Mouse (Mus musculus) midbrain, embryonic 11.5 days (tissue): ENCODE data around the gene Tmc8. TPM values are rescaled to one million over a fixed set of nuclear protein-coding genes. Genes with fewer than 3 reads are reported as not detected.

Experiments
- ATAC-seq: fragments of 200-750 bp; cut with Nextera tagmentation; 2 replicates; pipeline ENCODE4 v1.8.0; 2017; ENCODE audit warnings: moderate TSS enrichment, moderate library complexity; ENCODE audit not compliant: low FRiP score
- DNase-seq: peaks from one replicate; pipeline ENCODE4 v3.0.0; 2015; ENCODE audit warnings: low spot score; ENCODE audit errors: missing footprints
- H3K27ac ChIP-seq: fragments of 300-500 bp; sonication (generic); 2 replicates; pipeline ENCODE4 v1.5.1; 2014; ENCODE audit warnings: low read depth, low read length
- H3K27me3 ChIP-seq: fragments of 300-500 bp; sonication (generic); 2 replicates; pipeline ENCODE4 v1.6.1; 2014; ENCODE audit warnings: mild to moderate bottlenecking, low read length, moderate library complexity, mixed read lengths; ENCODE audit not compliant: control insufficient read depth, insufficient read depth
- H3K36me3 ChIP-seq: fragments of 300-500 bp; sonication (generic); 2 replicates; pipeline ENCODE4 v1.6.1; 2014; ENCODE audit warnings: mild to moderate bottlenecking, low read length, moderate library complexity, mixed read lengths; ENCODE audit not compliant: control insufficient read depth, insufficient read depth
- H3K4me1 ChIP-seq: fragments of 300-500 bp; sonication (generic); 2 replicates; pipeline ENCODE4 v1.6.1; 2014; ENCODE audit warnings: low read length; ENCODE audit not compliant: control insufficient read depth, insufficient read depth
- H3K4me2 ChIP-seq: fragments of 300-500 bp; sonication (generic); 2 replicates; pipeline ENCODE4 v1.6.1; 2014; ENCODE audit warnings: mild to moderate bottlenecking, moderate library complexity
- H3K4me3 ChIP-seq: fragments of 300-500 bp; sonication (generic); 2 replicates; pipeline ENCODE4 v1.5.1; 2014; ENCODE audit warnings: low read depth, low read length
- H3K9ac ChIP-seq: fragments of 300-500 bp; sonication (generic); 2 replicates; pipeline ENCODE4 v1.6.1; 2014; ENCODE audit warnings: low read length
- H3K9me3 ChIP-seq: fragments of 300-500 bp; sonication (generic); 2 replicates; pipeline ENCODE4 v1.6.1; 2016; ENCODE audit warnings: low read length; ENCODE audit not compliant: control insufficient read depth
- WGBS: fragments of 180-500 bp; shearing (Covaris S2); extraction: QIAGEN DNeasy Blood & Tissue Kit; methylation state at CpG from one replicate; pipeline ENCODE4 v1.1.7; 2014; 5-methylcytosine and 5-hydroxymethylcytosine counted together
- polyA plus RNA-seq: library from polyadenylated mRNA; unstranded; fragments of >200 nt; fragmentation: Nextera tagmentation; extraction: Ambion mirVana; gene quantifications from 2 replicates; pipeline ENCODE4 v1.2.1, GENCODE M21; 2014

The Tmc8 gene
- polyA plus RNA-seq, 1 experiment from 2014 or later = 1.0 TPM

- Histone ChIP-seq H3K4me3 (no peak overlapping the region), H3K9ac (no peak overlapping the region), H3K4me1 (no peaks in the 10 kb centered on the region), H3K4me2 (no peak overlapping the region), H3K27me3 (no peaks in the 10 kb centered on the region), H3K27ac (no peak overlapping the region), H3K36me3 (peaks cover 45% of the 10 kb centered on the region), H3K9me3 (no peaks in the 10 kb centered on the region)
- whole genome bisulfite sequencing = 84% methylated on average over 6 of the region's 6 CpGs
- no peak for ATAC-seq
- DNase-seq = no peak
These were observed 30.3 kb upstream of the Tmc8 start for GRCm38 (mm10) chr11:117751544-117751943.

- DNase-seq (no peak), ATAC-seq (no peak)
- Histone ChIP-seq H3K4me2 (no peak overlapping the region), H3K4me1 (no peaks in the 10 kb centered on the region), H3K9me3 (no peaks in the 10 kb centered on the region), H3K36me3 (peaks cover 46% of the 10 kb centered on the region), H3K27ac (no peak overlapping the region), H3K4me3 (no peak overlapping the region), H3K27me3 (no peaks in the 10 kb centered on the region), H3K9ac (no peak overlapping the region)
- WGBS = 98% methylated on average over 7 of the region's 7 CpGs
These were observed 26.0 kb upstream of the Tmc8 start for GRCm38 (mm10) chr11:117755891-117756290.

GRCm38 (mm10) chr11:117759267-117759666 is 22.6 kb upstream of the Tmc8 start:
- no peak for DNase-seq
- Histone ChIP-seq H3K4me3 (no peak overlapping the region), H3K27me3 (no peaks in the 10 kb centered on the region), H3K4me2 (no peak overlapping the region), H3K27ac (no peak overlapping the region), H3K36me3 (peaks cover 40% of the 10 kb centered on the region), H3K4me1 (no peaks in the 10 kb centered on the region), H3K9ac (no peak overlapping the region), H3K9me3 (no peaks in the 10 kb centered on the region)
- WGBS = 95% methylated on average over 10 of the region's 10 CpGs
- no peak for ATAC-seq

DNA sequence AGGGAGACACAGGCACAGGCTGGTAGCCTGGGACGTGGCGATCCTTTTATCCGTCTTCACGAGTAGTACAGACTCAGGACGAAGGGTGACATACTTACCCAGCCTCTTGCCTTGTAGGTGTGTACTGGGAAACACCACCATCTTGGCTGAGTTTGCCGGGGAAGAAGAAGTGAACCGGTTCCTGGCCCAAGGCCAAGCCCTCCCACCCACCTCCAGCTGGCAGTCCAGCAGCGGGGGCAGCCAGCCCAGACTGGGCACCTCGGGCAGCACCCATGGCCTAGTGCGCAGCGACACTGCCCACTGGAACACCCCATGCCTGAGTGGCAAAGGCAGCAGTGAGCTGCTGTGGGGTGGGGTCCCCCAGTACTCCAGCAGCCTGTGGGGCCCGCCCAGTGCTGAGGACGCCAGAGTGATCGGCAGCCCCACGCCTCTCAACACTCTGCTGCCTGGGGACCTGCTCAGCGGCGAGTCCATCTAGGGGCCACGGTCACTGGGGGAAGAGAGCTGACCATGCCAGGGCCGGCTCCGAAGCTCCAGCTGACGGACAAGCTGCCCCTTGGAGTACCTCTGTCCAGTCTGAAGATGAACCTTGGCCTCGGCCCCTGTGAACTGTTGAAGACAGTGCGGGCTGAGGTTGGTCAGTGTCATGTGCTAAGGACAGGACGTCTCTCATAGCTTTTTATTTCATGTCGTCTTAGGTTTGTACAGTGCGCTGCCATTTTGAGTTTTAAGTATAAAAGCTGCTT is 21.3 kb upstream of the Tmc8 start:
- H3K27ac ChIP-seq = no peak overlapping the region
- WGBS = 93% methylated on average over 26 of the region's 26 CpGs

DNA sequence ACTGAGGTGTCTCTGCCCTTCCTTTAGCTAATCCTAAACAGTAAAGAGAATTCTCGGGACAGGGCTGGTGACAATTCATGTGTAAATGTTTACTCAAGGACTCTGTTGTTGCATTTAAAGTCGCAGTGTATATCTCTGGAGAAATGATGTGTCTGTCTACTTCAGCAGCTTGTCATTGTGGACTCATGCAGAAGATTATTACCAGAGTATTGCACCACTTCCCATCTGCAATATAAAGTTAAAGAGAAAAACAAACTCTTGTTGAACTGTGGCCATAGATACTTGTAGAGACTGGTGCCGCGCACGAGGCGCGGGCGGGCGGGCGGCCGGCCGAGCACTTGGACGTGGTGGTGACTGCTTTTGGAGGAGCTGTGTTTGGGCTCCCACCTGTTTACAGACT is 20.1 kb upstream of the Tmc8 start:
- Histone ChIP-seq H3K4me2 (no peak overlapping the region), H3K9me3 (no peaks in the 10 kb centered on the region), H3K27ac (no peak overlapping the region), H3K9ac (no peak overlapping the region), H3K36me3 (peaks cover 27% of the 10 kb centered on the region), H3K4me1 (no peaks in the 10 kb centered on the region), H3K27me3 (no peaks in the 10 kb centered on the region), H3K4me3 (no peak overlapping the region)
- WGBS = 91% methylated on average over 13 of the region's 13 CpGs
- ATAC-seq (no peak), DNase-seq (no peak)

More for the DNA sequence above, 21.3 kb upstream of the Tmc8 start:
- Histone ChIP-seq H3K36me3 (peaks cover 36% of the 10 kb centered on the region), H3K4me1 (no peaks in the 10 kb centered on the region), H3K4me2 (no peak overlapping the region), H3K9me3 (no peaks in the 10 kb centered on the region), H3K4me3 (no peak overlapping the region), H3K27me3 (no peaks in the 10 kb centered on the region), H3K9ac (no peak overlapping the region)
- DNase-seq (no peak), ATAC-seq (no peak)

GRCm38 (mm10) chr11:117762246-117762645 is 19.6 kb upstream of the Tmc8 start:
- WGBS = 91% methylated on average over 12 of the region's 12 CpGs
- peaks cover 27% of the 10 kb centered on the region for H3K36me3 ChIP-seq

GRCm38 (mm10) chr11:117764319-117764718 is 17.6 kb upstream of the Tmc8 start:
- no peak overlapping the region for H3K9ac ChIP-seq
- H3K9me3 ChIP-seq = no peaks in the 10 kb centered on the region
- H3K36me3 ChIP-seq = peaks cover 18% of the 10 kb centered on the region
- no peaks in the 10 kb centered on the region for H3K4me1 ChIP-seq
- no peak for ATAC-seq
- no peak overlapping the region for H3K27ac ChIP-seq
- H3K4me2 ChIP-seq = no peak overlapping the region
- no peaks in the 10 kb centered on the region for H3K27me3 ChIP-seq
- H3K4me3 ChIP-seq = no peak overlapping the region
- WGBS = 92% methylated on average over 9 of the region's 9 CpGs
- no peak for DNase-seq

More at GRCm38 (mm10) chr11:117762246-117762645, 19.6 kb upstream of the Tmc8 start:
- H3K4me2 ChIP-seq = no peak overlapping the region
- no peaks in the 10 kb centered on the region for H3K27me3 ChIP-seq
- no peak overlapping the region for H3K27ac ChIP-seq
- DNase-seq (no peak), ATAC-seq (no peak)
- H3K4me3 ChIP-seq = no peak overlapping the region
- no peaks in the 10 kb centered on the region for H3K9me3 ChIP-seq
- no peaks in the 10 kb centered on the region for H3K4me1 ChIP-seq
- no peak overlapping the region for H3K9ac ChIP-seq

DNA sequence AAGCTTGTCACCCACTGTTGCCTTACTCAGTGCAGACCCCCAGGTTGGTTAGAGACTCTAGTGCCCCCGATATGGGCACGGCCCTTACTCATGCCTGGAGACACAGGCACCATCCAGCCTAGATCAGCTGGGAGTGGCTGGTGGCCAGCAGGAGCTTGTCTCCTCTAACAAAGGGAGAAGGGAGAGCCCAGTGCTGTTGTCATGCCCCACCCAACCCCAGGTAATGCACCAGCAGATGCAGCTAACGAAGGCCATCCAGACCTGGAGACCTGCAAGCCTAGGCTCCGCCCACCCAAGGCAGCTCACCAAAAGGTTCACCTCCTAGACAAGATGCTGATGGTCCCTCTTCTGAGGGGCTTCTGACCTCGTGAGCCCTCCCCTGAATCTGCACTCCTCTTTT is 16.5 kb upstream of the Tmc8 start:
- ATAC-seq (no peak), DNase-seq (no peak)
- H3K9me3 ChIP-seq = no peaks in the 10 kb centered on the region
- no peak overlapping the region for H3K27ac ChIP-seq
- 92% methylated on average over 5 of the region's 5 CpGs for WGBS
- H3K27me3 ChIP-seq = no peaks in the 10 kb centered on the region
- no peak overlapping the region for H3K4me2 ChIP-seq
- H3K36me3 ChIP-seq = peaks cover 10% of the 10 kb centered on the region
- H3K4me1 ChIP-seq = no peaks in the 10 kb centered on the region
- no peak overlapping the region for H3K4me3 ChIP-seq
- no peak overlapping the region for H3K9ac ChIP-seq

- Histone ChIP-seq H3K36me3 (peaks cover 4% of the 10 kb centered on the region; the same call in 1 of the 2 replicates), H3K4me2 (no peak overlapping the region), H3K9me3 (no peaks in the 10 kb centered on the region), H3K4me1 (no peaks in the 10 kb centered on the region), H3K4me3 (no peak overlapping the region), H3K27ac (no peak overlapping the region), H3K27me3 (no peaks in the 10 kb centered on the region), H3K9ac (no peak overlapping the region)
- ATAC-seq (no peak), DNase-seq (no peak)
- WGBS = 94% methylated on average over 3 of the region's 3 CpGs
These were observed 15.6 kb upstream of the Tmc8 start for GRCm38 (mm10) chr11:117766275-117766674.
